Mouse (Mus musculus) midbrain, embryonic 12.5 days (tissue): ENCODE measurements around the gene Cmah. TPM values are rescaled to one million over a fixed set of nuclear protein-coding genes. Genes with fewer than 3 reads are reported as not detected.

Source experiments
- ATAC-seq: fragments of 200-750 bp; cut with Nextera tagmentation; 2 replicates; pipeline ENCODE4 v1.8.0; 2017; ENCODE audit warnings: low read depth, moderate TSS enrichment, moderate library complexity; ENCODE audit not compliant: low FRiP score
- H3K27ac ChIP-seq: fragments of 300-500 bp; sonication (generic); replicated peaks from 2 replicates; pipeline ENCODE4 v1.5.1; 2016; ENCODE audit warnings: mild to moderate bottlenecking
- H3K27me3 ChIP-seq: fragments of 300-500 bp; sonication (generic); 2 replicates; pipeline ENCODE4 v1.6.1; 2016; ENCODE audit warnings: mild to moderate bottlenecking
- H3K36me3 ChIP-seq: fragments of 300-500 bp; sonication (generic); 2 replicates; pipeline ENCODE4 v1.6.1; 2016
- H3K4me1 ChIP-seq: fragments of 300-500 bp; sonication (generic); 2 replicates; pipeline ENCODE4 v1.6.1; 2016
- H3K4me2 ChIP-seq: fragments of 300-500 bp; sonication (generic); replicated peaks from 2 replicates; pipeline ENCODE4 v1.6.1; 2016; ENCODE audit warnings: mild to moderate bottlenecking, moderate library complexity
- H3K4me3 ChIP-seq: fragments of 300-500 bp; sonication (generic); 2 replicates; pipeline ENCODE4 v1.5.1; 2016; ENCODE audit warnings: mild to moderate bottlenecking
- H3K9ac ChIP-seq: fragments of 300-500 bp; sonication (generic); replicated peaks from 2 replicates; pipeline ENCODE4 v1.6.1; 2016; ENCODE audit warnings: mild to moderate bottlenecking, moderate library complexity
- H3K9me3 ChIP-seq: fragments of 300-500 bp; sonication (generic); 2 replicates; pipeline ENCODE4 v1.6.1; 2016; ENCODE audit warnings: mild to moderate bottlenecking
- WGBS: fragments of 180-500 bp; shearing (Covaris S2); methylation state at CpG from one replicate; pipeline ENCODE4 v1.1.7; 2016; 5-methylcytosine and 5-hydroxymethylcytosine counted together
- polyA plus RNA-seq: library from polyadenylated mRNA; unstranded; fragments of >200 nt; fragmentation: Nextera tagmentation; extraction: Ambion mirVana; gene quantifications from 2 replicates; pipeline ENCODE4 v1.2.1, GENCODE M21; 2016

Cmah gene
- polyA plus RNA-seq, 1 experiment from 2014 or later = 0.36 TPM

DNA sequence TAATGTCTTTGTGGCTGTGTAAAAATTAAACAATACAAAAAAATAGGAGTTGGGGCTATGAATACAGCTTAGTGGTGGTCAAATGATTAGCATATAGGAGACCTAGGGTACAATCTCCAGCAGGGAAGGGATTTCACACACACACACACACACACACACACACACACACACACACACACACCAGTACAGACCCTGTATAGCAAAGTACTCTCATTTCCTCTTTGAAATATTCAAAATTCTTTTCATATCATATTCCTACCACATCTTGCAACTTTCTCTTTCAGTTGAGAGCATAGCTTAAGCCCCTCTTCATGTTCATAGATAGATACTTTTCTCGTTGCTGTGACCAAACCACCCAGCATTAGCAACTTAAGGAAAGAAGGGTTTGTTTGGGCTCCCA, 181.7 kb downstream of the Cmah start:
- Histone ChIP-seq H3K9ac (no peak overlapping the region), H3K27ac (no peak overlapping the region), H3K27me3 (no peaks in the 10 kb centered on the region), H3K4me3 (no peak overlapping the region), H3K9me3 (no peaks in the 10 kb centered on the region), H3K36me3 (no peaks in the 10 kb centered on the region), H3K4me1 (no peaks in the 10 kb centered on the region), H3K4me2 (no peak overlapping the region)
- no peak for ATAC-seq
- 48% methylated on average over 1 of the region's 1 CpGs for WGBS

DNA sequence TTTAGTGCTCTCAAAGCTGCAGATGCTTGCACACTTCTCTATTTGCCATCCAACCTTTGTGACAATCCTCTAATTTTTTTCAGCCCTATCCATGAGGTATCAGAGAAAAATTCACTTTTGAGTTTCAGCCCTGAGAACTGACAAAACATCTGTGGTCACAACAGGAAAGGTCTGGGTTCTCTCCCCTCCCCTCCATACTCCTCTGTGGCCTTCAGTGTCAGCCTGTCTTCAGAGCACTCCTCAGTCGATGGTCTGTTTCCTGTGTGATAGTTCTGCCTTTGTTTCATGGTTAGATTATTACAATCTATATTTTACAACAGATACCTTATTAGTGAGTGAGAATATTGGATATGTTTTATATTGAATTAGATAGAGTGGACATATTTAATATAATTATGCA, 184.2 kb downstream of the Cmah start:
- WGBS = 78% methylated on average over 1 of the region's 1 CpGs
- ATAC-seq = no peak

DNA sequence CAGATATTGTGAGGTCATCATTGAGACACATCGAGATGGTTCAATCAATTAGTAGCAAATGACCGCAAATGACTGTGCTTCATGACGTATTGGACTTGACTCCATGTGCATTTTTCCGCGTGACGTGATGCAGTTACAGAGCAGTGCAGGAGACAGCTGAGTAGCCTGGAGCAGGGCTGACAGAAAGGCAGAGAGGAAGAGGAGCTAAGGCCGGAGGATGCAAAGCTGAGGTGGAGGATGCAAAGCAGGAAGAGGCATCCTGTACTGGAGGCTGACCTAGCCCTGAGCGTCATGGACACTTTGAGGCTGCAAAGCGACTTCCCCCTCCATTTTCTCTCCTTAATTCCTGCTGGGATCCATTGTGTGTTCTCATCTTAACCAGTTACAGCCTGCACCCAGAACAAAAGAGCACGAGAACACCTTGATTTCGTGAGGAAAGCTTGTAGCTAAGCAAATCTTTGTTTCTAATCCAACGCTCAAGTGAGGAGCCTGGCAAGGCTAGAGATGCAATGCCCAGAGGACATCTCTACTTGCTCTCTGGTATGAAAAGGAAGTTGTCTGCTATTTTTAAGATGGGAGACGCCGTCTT, 184.8 kb downstream of the Cmah start:
- H3K27me3 ChIP-seq = no peaks in the 10 kb centered on the region
- H3K4me1 ChIP-seq = no peaks in the 10 kb centered on the region
- H3K4me2 ChIP-seq = no peak overlapping the region
- WGBS = 82% methylated on average over 14 of the region's 14 CpGs
- H3K9me3 ChIP-seq = no peaks in the 10 kb centered on the region
- ATAC-seq = no peak
- H3K27ac ChIP-seq = no peak overlapping the region
- H3K9ac ChIP-seq = no peak overlapping the region
- H3K4me3 ChIP-seq = no peak overlapping the region
- H3K36me3 ChIP-seq = no peaks in the 10 kb centered on the region

More for the DNA sequence above, 184.2 kb downstream of the Cmah start:
- Histone ChIP-seq H3K4me2 (no peak overlapping the region), H3K27me3 (no peaks in the 10 kb centered on the region), H3K36me3 (no peaks in the 10 kb centered on the region), H3K4me3 (no peak overlapping the region), H3K4me1 (no peaks in the 10 kb centered on the region), H3K9me3 (no peaks in the 10 kb centered on the region), H3K27ac (no peak overlapping the region), H3K9ac (no peak overlapping the region)

DNA sequence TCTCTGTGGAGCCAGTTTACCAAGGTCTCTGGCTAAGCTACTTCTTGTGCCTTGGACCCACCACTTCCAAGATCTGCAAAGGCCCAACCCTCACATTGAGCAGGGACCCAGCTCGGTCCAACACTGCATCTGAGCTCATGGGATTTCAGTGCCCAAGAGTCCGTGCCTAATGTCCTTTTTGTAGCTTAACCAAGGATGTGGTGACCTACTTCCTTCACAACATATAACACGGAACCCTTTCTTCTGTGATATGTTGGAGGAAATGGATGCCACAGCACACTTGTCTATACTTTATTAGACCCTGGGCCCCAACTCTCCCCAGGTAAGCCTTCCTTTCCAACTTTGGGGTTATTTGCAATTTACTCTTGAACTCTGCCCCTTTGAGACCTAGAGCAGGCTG, 186.5 kb downstream of the Cmah start:
- H3K4me1 ChIP-seq = no peaks in the 10 kb centered on the region
- H3K4me3 ChIP-seq = no peak overlapping the region
- no peaks in the 10 kb centered on the region for H3K36me3 ChIP-seq
- H3K9me3 ChIP-seq = no peaks in the 10 kb centered on the region
- H3K27me3 ChIP-seq = no peaks in the 10 kb centered on the region
- H3K9ac ChIP-seq = no peak overlapping the region
- no peak for ATAC-seq
- 86% methylated on average over 3 of the region's 3 CpGs for WGBS
- no peak overlapping the region for H3K27ac ChIP-seq
- no peak overlapping the region for H3K4me2 ChIP-seq

DNA sequence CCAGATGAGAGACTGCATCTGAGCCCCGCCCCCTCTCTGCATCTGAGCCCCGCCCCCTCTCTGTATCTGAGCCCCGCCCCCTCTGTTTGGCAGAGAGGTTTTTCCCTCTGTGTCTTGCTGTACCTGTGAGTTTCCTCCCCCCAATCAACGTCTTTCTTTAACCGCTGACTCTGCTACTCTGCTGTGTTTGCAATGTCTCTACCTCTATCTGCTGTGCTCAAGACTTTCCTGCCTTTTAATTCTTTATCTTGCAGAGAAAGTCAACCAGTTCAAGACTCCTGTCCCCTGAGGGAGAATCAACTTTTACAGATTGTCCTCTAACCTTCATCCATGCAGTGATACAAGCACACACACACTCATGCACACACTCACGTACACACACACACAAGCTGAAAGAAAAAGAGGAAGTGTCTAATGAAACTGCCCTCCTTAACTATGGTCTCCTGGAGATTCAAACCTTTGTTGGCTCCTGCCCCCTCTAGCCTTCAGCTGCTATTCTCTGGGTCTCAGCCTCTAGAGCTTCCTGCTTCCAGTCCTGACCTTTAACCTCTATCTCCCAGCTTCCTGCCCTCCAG, 188.0 kb downstream of the Cmah start:
- ATAC-seq = no peak
- Histone ChIP-seq H3K9me3 (no peaks in the 10 kb centered on the region), H3K4me2 (no peak overlapping the region), H3K36me3 (no peaks in the 10 kb centered on the region), H3K4me3 (no peak overlapping the region), H3K27ac (no peak overlapping the region), H3K4me1 (no peaks in the 10 kb centered on the region), H3K27me3 (peaks cover 6% of the 10 kb centered on the region; the same call in 1 of the 2 replicates), H3K9ac (no peak overlapping the region)
- 49% methylated on average over 6 of the region's 6 CpGs for WGBS

DNA sequence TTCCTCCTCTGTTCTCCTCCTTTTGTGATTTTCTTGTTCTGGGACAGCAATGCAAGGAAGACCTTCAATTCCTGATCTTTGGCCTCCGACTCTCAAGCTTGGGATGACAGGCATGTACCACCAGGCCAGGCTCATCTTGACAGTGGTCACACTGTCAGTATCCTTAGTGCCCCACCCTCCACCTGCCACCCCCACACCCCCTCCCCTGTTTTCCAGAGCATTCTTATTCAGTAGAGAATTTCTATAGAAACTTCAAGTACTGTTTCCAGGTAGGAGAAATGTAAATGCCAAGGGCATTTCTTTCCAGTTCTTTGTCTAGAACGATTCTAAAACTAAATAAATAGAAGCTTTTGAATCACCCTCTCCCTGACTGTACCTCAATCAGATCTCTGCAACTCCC, 190.6 kb downstream of the Cmah start:
- 74% methylated on average over 2 of the region's 2 CpGs for WGBS
- Histone ChIP-seq H3K4me2 (no peak overlapping the region), H3K27ac (no peak overlapping the region)

DNA sequence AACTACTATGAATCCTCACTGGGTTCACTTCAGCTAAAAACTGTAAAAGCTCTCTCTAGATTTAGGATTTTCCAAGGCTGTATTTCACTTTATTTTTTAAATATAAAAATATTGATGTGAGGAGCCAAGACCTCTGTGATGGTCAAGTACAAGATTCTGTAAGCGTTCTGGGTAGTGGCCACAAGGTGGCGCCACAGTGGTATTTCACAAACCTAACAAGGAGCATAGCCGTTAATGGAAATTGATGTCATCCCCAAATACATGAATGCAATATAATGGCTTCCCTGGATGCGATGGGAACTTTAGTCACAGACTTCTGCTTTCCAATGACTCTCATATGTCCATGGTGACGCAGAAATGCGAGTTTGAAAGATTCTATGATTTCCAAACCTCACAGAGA, 191.7 kb downstream of the Cmah start:
- H3K36me3 ChIP-seq = no peaks in the 10 kb centered on the region
- no peak overlapping the region for H3K4me3 ChIP-seq
- H3K9me3 ChIP-seq = no peaks in the 10 kb centered on the region
- peaks cover 6% of the 10 kb centered on the region; the same call in 1 of the 2 replicates for H3K27me3 ChIP-seq
- no peak overlapping the region for H3K27ac ChIP-seq
- H3K4me1 ChIP-seq = peaks cover 16% of the 10 kb centered on the region
- no peak for ATAC-seq
- no peak overlapping the region for H3K4me2 ChIP-seq
- 37% methylated on average over 6 of the region's 6 CpGs for WGBS
- H3K9ac ChIP-seq = no peak overlapping the region

More for the DNA sequence above, 190.6 kb downstream of the Cmah start:
- Histone ChIP-seq H3K36me3 (no peaks in the 10 kb centered on the region), H3K4me1 (peaks cover 16% of the 10 kb centered on the region), H3K27me3 (peaks cover 6% of the 10 kb centered on the region; the same call in 1 of the 2 replicates), H3K4me3 (no peak overlapping the region), H3K9ac (no peak overlapping the region), H3K9me3 (no peaks in the 10 kb centered on the region)
- ATAC-seq = no peak

DNA sequence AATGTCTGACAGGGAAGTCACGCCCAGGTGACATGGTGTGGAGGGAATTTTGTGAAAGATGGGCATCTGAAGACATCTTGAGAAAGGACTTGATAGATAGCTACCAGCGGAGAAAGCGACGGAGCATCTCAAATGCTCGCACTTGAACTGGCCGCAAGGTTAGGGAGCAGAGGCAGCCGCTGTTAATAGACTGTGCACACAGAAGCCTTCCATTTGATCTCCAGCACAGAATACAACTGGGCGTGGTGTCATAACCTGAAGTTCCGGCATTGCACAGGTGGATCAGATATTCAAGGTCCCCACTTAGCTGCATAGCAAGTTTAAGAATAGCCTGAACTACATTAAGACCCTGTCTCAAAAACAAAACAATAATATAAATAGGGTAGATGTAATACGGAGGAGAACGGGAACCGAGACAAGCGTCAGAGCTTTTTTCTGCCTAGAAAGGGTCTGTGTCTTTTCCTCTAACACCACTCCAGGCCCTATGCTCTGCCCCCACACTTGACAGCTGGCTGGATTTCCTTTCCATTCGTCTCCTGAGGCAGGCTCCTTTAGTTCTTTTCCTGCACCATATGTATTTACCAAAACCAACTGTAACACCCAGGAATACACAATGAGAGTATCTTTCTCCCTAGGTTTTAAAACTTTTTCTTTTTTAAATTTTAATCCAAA, 192.9 kb downstream of the Cmah start:
- no peaks in the 10 kb centered on the region for H3K9me3 ChIP-seq
- ATAC-seq = no peak
- no peak overlapping the region for H3K9ac ChIP-seq
- no peak overlapping the region for H3K4me2 ChIP-seq
- 86% methylated on average over 14 of the region's 14 CpGs for WGBS
- H3K27me3 ChIP-seq = peaks cover 6% of the 10 kb centered on the region; the same call in 1 of the 2 replicates
- no peak overlapping the region for H3K27ac ChIP-seq
- peaks cover 16% of the 10 kb centered on the region for H3K4me1 ChIP-seq
- H3K36me3 ChIP-seq = no peaks in the 10 kb centered on the region
- H3K4me3 ChIP-seq = no peak overlapping the region

DNA sequence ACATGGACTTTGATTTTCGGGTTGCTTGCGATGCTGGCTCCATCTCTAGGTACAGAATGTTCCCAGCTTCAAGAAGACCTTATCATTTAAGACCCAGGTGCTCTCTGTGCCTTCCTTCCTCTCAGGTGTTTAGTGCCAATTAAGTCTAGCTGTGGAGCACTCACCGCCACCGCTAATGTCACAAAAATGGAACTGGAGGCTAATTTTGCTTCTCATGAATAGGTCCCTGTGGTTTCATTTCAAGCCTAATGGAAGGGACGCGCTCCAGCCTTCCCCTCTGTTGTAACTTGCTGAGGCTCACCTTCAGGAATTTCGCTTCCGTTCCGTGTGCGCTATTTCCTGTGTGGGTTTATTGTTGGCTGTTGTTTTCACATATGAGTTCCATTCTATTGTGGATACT, 193.6 kb downstream of the Cmah start:
- no peak for ATAC-seq
- no peaks in the 10 kb centered on the region for H3K9me3 ChIP-seq
- H3K27ac ChIP-seq = no peak overlapping the region
- H3K4me2 ChIP-seq = no peak overlapping the region
- peaks cover 16% of the 10 kb centered on the region for H3K4me1 ChIP-seq
- no peak overlapping the region for H3K9ac ChIP-seq
- H3K4me3 ChIP-seq = no peak overlapping the region
- WGBS = 89% methylated on average over 10 of the region's 10 CpGs
- H3K27me3 ChIP-seq = peaks cover 6% of the 10 kb centered on the region; the same call in 1 of the 2 replicates
- no peaks in the 10 kb centered on the region for H3K36me3 ChIP-seq

DNA sequence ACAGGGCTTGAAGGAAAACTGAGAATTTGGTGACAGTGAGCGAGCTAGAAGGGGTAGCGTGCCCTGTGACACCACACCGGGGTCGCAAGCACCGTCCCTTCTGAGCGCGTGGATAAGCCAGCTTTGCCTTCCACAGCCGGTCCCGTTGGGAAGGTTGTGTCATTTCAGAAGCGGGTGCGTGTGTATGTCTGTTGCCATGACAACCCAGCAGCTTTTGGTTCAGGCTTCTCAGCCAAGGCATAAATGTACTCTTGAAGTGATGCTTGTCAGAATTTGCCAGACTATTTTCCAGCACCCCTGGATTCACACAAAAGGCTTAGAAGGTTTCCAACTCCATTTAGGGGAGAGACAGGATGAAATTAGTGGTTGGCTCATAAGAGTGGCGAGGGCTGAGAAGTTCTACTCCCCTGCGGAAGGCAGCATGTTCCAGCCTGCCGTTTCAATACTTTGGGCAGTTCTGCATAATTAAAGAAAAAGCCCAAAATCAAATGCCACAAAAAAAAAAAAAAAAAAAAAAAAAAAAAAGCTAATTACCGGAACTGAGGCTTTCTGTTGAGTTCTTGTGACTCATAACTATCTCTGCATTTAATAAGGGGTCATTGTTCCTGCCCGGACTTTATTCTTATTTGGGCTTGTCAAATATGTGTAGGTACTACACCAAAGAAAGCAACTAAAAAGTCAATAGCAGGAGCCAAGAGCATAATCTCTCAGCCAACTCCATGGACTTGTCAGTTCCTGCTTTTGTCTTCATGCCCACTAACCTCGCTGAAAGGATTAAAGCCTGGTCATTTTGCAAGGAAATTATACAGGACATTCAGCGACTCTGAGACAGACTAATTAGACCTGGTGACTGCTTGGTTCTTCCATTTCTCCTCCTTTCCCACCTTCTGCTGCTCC, 194.5 kb downstream of the Cmah start:
- Histone ChIP-seq H3K27ac (no peak overlapping the region), H3K9ac (no peak overlapping the region), H3K4me1 (peaks cover 16% of the 10 kb centered on the region), H3K36me3 (no peaks in the 10 kb centered on the region), H3K4me2 (peak overlapping the region; percentile 37), H3K27me3 (peaks cover 6% of the 10 kb centered on the region; the same call in 1 of the 2 replicates), H3K9me3 (no peaks in the 10 kb centered on the region), H3K4me3 (no peak overlapping the region)
- 29% methylated on average over 18 of the region's 18 CpGs for WGBS
- ATAC-seq = peak; percentile 76

DNA sequence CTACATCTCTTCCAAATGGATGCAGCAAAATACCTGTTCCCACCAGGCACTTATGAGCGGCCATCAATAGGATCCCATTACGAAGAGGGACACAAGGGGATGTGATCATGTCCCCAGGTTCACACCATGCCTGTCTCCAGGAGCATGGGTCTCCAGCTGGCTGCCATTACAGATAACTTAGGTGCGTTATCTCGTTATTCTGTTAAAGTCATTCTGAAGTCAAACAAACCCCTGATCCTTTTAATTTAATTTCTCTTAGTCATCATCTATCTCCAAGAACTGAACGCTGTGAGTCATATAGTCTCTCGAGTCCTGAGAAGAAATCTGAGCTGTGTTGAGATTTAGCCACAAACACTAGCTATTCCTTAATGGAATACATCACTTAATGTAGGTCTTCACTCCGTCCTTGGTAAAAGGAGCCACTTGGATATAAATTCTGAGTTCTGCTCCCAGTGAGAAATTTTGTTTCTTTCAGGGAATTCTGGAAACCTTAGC, 195.2 kb downstream of the Cmah start:
- H3K27me3 ChIP-seq = peaks cover 6% of the 10 kb centered on the region; the same call in 1 of the 2 replicates
- H3K36me3 ChIP-seq = no peaks in the 10 kb centered on the region
- no peaks in the 10 kb centered on the region for H3K9me3 ChIP-seq
- ATAC-seq = no peak
- no peak overlapping the region for H3K27ac ChIP-seq
- peaks cover 16% of the 10 kb centered on the region for H3K4me1 ChIP-seq
- H3K9ac ChIP-seq = no peak overlapping the region
- no peak overlapping the region for H3K4me2 ChIP-seq
- H3K4me3 ChIP-seq = no peak overlapping the region
- WGBS = 84% methylated on average over 7 of the region's 7 CpGs
